Mouse (Mus musculus) spleen, postnatal 36 days (tissue): ENCODE measurements around the gene Idh1.

ENCODE experiments used
- DNase-seq, 2 experiments: peaks; one replicate each; pipeline ENCODE4 v3.0.0; 2022; ENCODE audit warnings: low spot score in 2 of 2, mixed read lengths in 1 of 2

The Idh1 gene

GRCm38 (mm10) chr1:65176912-65177311, 9.4 kb downstream of the Idh1 start:
- no peak for DNase-seq

GRCm38 (mm10) chr1:65176171-65176570, 10.1 kb downstream of the Idh1 start:
- no peak for DNase-seq

- DNase-seq, result no peak
Measured at GRCm38 (mm10) chr1:65173716-65174115, 12.6 kb downstream of the Idh1 start.

- DNase-seq, result no peak
Measured at GRCm38 (mm10) chr1:65171579-65171978, 14.7 kb downstream of the Idh1 start.

GRCm38 (mm10) chr1:65169947-65170346, 16.4 kb downstream of the Idh1 start:
- no peak for DNase-seq

- DNase-seq, result no peak
Measured at GRCm38 (mm10) chr1:65169536-65169935, 16.8 kb downstream of the Idh1 start.

GRCm38 (mm10) chr1:65167496-65167895, 18.8 kb downstream of the Idh1 start:
- DNase-seq, result no peak

GRCm38 (mm10) chr1:65162210-65162609, 24.1 kb downstream of the Idh1 start:
- no peak for DNase-seq

GRCm38 (mm10) chr1:65156111-65156510, 30.2 kb downstream of the Idh1 start:
- no peak for DNase-seq

GRCm38 (mm10) chr1:65154814-65155213, 31.5 kb downstream of the Idh1 start:
- DNase-seq, result no peak

- no peak for DNase-seq
Measured at GRCm38 (mm10) chr1:65147971-65148370, 38.3 kb downstream of the Idh1 start.

GRCm38 (mm10) chr1:65147326-65147725, 39.0 kb downstream of the Idh1 start:
- no peak for DNase-seq

GRCm38 (mm10) chr1:65146601-65147000, 39.7 kb downstream of the Idh1 start:
- no peak for DNase-seq

GRCm38 (mm10) chr1:65144783-65145182, 41.5 kb downstream of the Idh1 start:
- no peak for DNase-seq

GRCm38 (mm10) chr1:65137560-65137959, 48.7 kb downstream of the Idh1 start:
- DNase-seq, result no peak

- no peak for DNase-seq
Measured at GRCm38 (mm10) chr1:65132833-65133232, 53.5 kb downstream of the Idh1 start.

GRCm38 (mm10) chr1:65131671-65132070, 54.6 kb downstream of the Idh1 start:
- no peak for DNase-seq

GRCm38 (mm10) chr1:65130226-65130625, 56.1 kb downstream of the Idh1 start:
- DNase-seq, result no peak

- DNase-seq, result no peak
Measured at GRCm38 (mm10) chr1:65129634-65130180, 56.6 kb downstream of the Idh1 start.

GRCm38 (mm10) chr1:65122574-65123372, 63.5 kb downstream of the Idh1 start, which contains the start of gene D630023F18Rik:
D630023F18Rik (minus strand) TSS chr1:65123214.
- no peak for DNase-seq

- no peak for DNase-seq
Measured at GRCm38 (mm10) chr1:65119438-65119837, 66.9 kb downstream of the Idh1 start, which contains the start of gene Gm28845. Gm28845 (minus strand) TSS chr1:65119558.

- DNase-seq, result no peak
Measured at GRCm38 (mm10) chr1:65118150-65118913, 68.0 kb downstream of the Idh1 start.
